In genomic region chr5:5265861-5266786, GRCm38 (mm10) we compare ENCODE assay signal across 8 mouse cellular contexts.
DNase-seq lines count a peak whose midpoint lies in the region; ATAC-seq and TF ChIP-seq lines count a peak whose summit lies in the region.

No protein-coding gene starts in this region.

- intact Hi-C loops in heart, postnatal 10 days (cut with DNase I), result loop anchor here (1.0 to 5.0 kb wide), 2 partner anchors 216 to 304 kb away; no protein-coding TSS in a partner anchor

- WGBS in kidney, embryonic 15.5 days, result 55% methylated on average over 10 of the region's 10 CpGs
- WGBS in bone marrow, adult 2 months, result 71% methylated on average over 10 of the region's 10 CpGs
- WGBS in embryonic facial prominence, embryonic 14.5 days, result 32% methylated on average over 10 of the region's 10 CpGs

- no peak for ATAC-seq in kidney, embryonic 15.5 days (replicated peaks; ENCODE audit: low FRiP score)
- no peak for ATAC-seq in embryonic facial prominence, embryonic 14.5 days (ENCODE audit: low read depth)

- H3K9ac ChIP-seq in kidney, embryonic 15.5 days, result no peak overlapping the region
- H3K9ac ChIP-seq in embryonic facial prominence, embryonic 14.5 days (ENCODE audit: low read depth, low read length), result no peak overlapping the region

- TF ChIP-seq POLR2A in bone marrow, adult 2 months (IDR thresholded peaks at IDR 0.05; ENCODE audit: borderline replicate concordance, control insufficient read depth, low read depth, low read length), result no peak

- no peak overlapping the region for H3K4me3 ChIP-seq in kidney, embryonic 15.5 days (replicated peaks)
- H3K4me3 ChIP-seq in bone marrow, adult 2 months (replicated peaks; ENCODE audit: control insufficient read depth, low read depth, low read length), result no peak overlapping the region
- H3K4me3 ChIP-seq in embryonic facial prominence, embryonic 14.5 days (ENCODE audit: low read depth, low read length), result no peak overlapping the region

- H3K9me3 ChIP-seq in kidney, embryonic 15.5 days (replicated peaks), result no peaks in the 10 kb centered on the region
- no peaks in the 10 kb centered on the region for H3K9me3 ChIP-seq in embryonic facial prominence, embryonic 14.5 days (ENCODE audit: control insufficient read depth, low read length)

- H3K4me2 ChIP-seq in kidney, embryonic 15.5 days, result no peak overlapping the region
- peak overlapping the region; percentile 19 for H3K4me2 ChIP-seq in embryonic facial prominence, embryonic 14.5 days (ENCODE audit: low read depth, low read length)

- peaks cover 10% of the 10 kb centered on the region; the same call in 1 of the 2 replicates for H3K4me1 ChIP-seq in kidney, embryonic 15.5 days
- no peaks in the 10 kb centered on the region for H3K4me1 ChIP-seq in bone marrow, adult 2 months (ENCODE audit: control insufficient read depth, insufficient read depth, low read length)
- H3K4me1 ChIP-seq in embryonic facial prominence, embryonic 14.5 days (ENCODE audit: control insufficient read depth, insufficient read depth, low read length), result 0 out of 2 replicates have a peak, but pooled peaks cover 6% of the 10 kb centered on the region

- peak; percentile 5 for DNase-seq in kidney, adult 11 months
- DNase-seq in embryonic facial prominence, embryonic 14.5 days (ENCODE audit: low spot score), result peak; percentile 73
- DNase-seq in heart, postnatal 10 days, result peak; percentile 62 to 74
- peak; percentile 76 to 95 for DNase-seq in layer of hippocampus, adult 18-20 months (ENCODE audit: low spot score in 2 of 2)
- peak; percentile 77 for DNase-seq in lung, postnatal 10 days
- DNase-seq in right cerebral cortex, adult 18-20 months, result peak; percentile 82

- no peak overlapping the region for H3K27ac ChIP-seq in kidney, embryonic 15.5 days
- H3K27ac ChIP-seq in bone marrow, adult 2 months (ENCODE audit: control insufficient read depth, insufficient read depth, low read depth, low read length, poor library complexity), result no peak overlapping the region
- H3K27ac ChIP-seq in embryonic facial prominence, embryonic 14.5 days (replicated peaks; ENCODE audit: low read depth, low read length), result 0 out of 2 replicates have a peak overlapping the region, but pooled peaks have one; percentile 31

- H3K27me3 ChIP-seq in kidney, embryonic 15.5 days, result no peaks in the 10 kb centered on the region
- no peaks in the 10 kb centered on the region for H3K27me3 ChIP-seq in embryonic facial prominence, embryonic 14.5 days (replicated peaks; ENCODE audit: control insufficient read depth, insufficient read depth, low read length)

- H3K36me3 ChIP-seq in kidney, embryonic 15.5 days, result no peaks in the 10 kb centered on the region
- no peaks in the 10 kb centered on the region for H3K36me3 ChIP-seq in embryonic facial prominence, embryonic 14.5 days (ENCODE audit: control insufficient read depth, insufficient read depth, low read length)

- TF ChIP-seq CTCF in bone marrow, adult 2 months (IDR thresholded peaks at IDR 0.05; ENCODE audit: control insufficient read depth, insufficient read depth, low read length), result peak; percentile 45; the same call in 1 of the 2 replicates

Comparison
In these comparisons a context has a peak if more than half of its experiments do, and no peak if none do; other contexts are left out.
1. DNase-seq: peak in every context shown above with its lines; median percentile 86 in layer of hippocampus, adult 18-20 months; 82 in right cerebral cortex, adult 18-20 months; 77 in lung, postnatal 10 days; 73 in embryonic facial prominence, embryonic 14.5 days; 68 in heart, postnatal 10 days; 5 in kidney, adult 11 months.